Mouse (Mus musculus): ENCODE results near the gene Fkbp1a. TPM values are rescaled to one million over a fixed set of nuclear protein-coding genes. Genes with fewer than 3 reads are reported as not detected.

Gene Fkbp1a
- polyA plus RNA-seq, 1 experiment from 2014 or later, result 657 TPM

GRCm38 (mm10) chr2:151562930-151563921 is 20.9 kb downstream of the Fkbp1a start:
- Histone ChIP-seq H3K4me1 (0 out of 2 replicates have a peak, but pooled peaks cover 4% of the 10 kb centered on the region), H3K36me3 (peaks cover 69% of the 10 kb centered on the region)

GRCm38 (mm10) chr2:151564006-151564405 is 21.7 kb downstream of the Fkbp1a start:
- no peak for ATAC-seq (ENCODE audit: extremely low read depth, insufficient number of reproducible peaks, low FRiP score, low TSS enrichment)
- Histone ChIP-seq H3K4me1 (0 out of 2 replicates have a peak, but pooled peaks cover 4% of the 10 kb centered on the region), H3K27ac (replicated peaks) (no peak overlapping the region), H3K27me3 (replicated peaks) (no peaks in the 10 kb centered on the region), H3K4me2 (no peak overlapping the region), H3K4me3 (no peak overlapping the region), H3K9me3 (no peaks in the 10 kb centered on the region), H3K9ac (no peak overlapping the region), H3K36me3 (peaks cover 61% of the 10 kb centered on the region)
- WGBS, result 74% methylated on average over 1 of the region's 1 CpGs

More at GRCm38 (mm10) chr2:151562930-151563921, 20.9 kb downstream of the Fkbp1a start:
- H3K9me3 ChIP-seq, result no peaks in the 10 kb centered on the region
- 75% methylated on average over 7 of the region's 7 CpGs for WGBS
- H3K27me3 ChIP-seq (replicated peaks), result no peaks in the 10 kb centered on the region
- no peak overlapping the region for H3K4me2 ChIP-seq
- no peak overlapping the region for H3K4me3 ChIP-seq
- no peak for ATAC-seq (ENCODE audit: extremely low read depth, insufficient number of reproducible peaks, low FRiP score, low TSS enrichment)
- no peak overlapping the region for H3K9ac ChIP-seq
- H3K27ac ChIP-seq (replicated peaks), result no peak overlapping the region

- 50% methylated on average over 3 of the region's 3 CpGs for WGBS
These were observed 22.7 kb downstream of the Fkbp1a start for GRCm38 (mm10) chr2:151564986-151565385.

GRCm38 (mm10) chr2:151566856-151567255 is 24.6 kb downstream of the Fkbp1a start:
- H3K4me1 ChIP-seq, result no peaks in the 10 kb centered on the region
- H3K9me3 ChIP-seq, result no peaks in the 10 kb centered on the region
- no peaks in the 10 kb centered on the region for H3K27me3 ChIP-seq (replicated peaks)
- ATAC-seq (ENCODE audit: extremely low read depth, insufficient number of reproducible peaks, low FRiP score, low TSS enrichment), result no peak
- no peak overlapping the region for H3K9ac ChIP-seq
- H3K27ac ChIP-seq (replicated peaks), result no peak overlapping the region
- 61% methylated on average over 6 of the region's 6 CpGs for WGBS
- H3K4me2 ChIP-seq, result no peak overlapping the region
- peaks cover 33% of the 10 kb centered on the region for H3K36me3 ChIP-seq
- H3K4me3 ChIP-seq, result no peak overlapping the region

More at GRCm38 (mm10) chr2:151564986-151565385, 22.7 kb downstream of the Fkbp1a start:
- Histone ChIP-seq H3K4me1 (0 out of 2 replicates have a peak, but pooled peaks cover 1% of the 10 kb centered on the region), H3K9me3 (no peaks in the 10 kb centered on the region), H3K9ac (no peak overlapping the region), H3K36me3 (peaks cover 51% of the 10 kb centered on the region), H3K27me3 (replicated peaks) (no peaks in the 10 kb centered on the region), H3K27ac (replicated peaks) (no peak overlapping the region), H3K4me3 (no peak overlapping the region), H3K4me2 (no peak overlapping the region)
- no peak for ATAC-seq (ENCODE audit: extremely low read depth, insufficient number of reproducible peaks, low FRiP score, low TSS enrichment)

GRCm38 (mm10) chr2:151569452-151569851 is 27.2 kb downstream of the Fkbp1a start:
- H3K9me3 ChIP-seq, result no peaks in the 10 kb centered on the region
- no peak for ATAC-seq (ENCODE audit: extremely low read depth, insufficient number of reproducible peaks, low FRiP score, low TSS enrichment)
- no peak overlapping the region for H3K4me3 ChIP-seq
- peaks cover under 1% of the 10 kb centered on the region; the same call in 1 of the 2 replicates for H3K27me3 ChIP-seq (replicated peaks)
- peaks cover 7% of the 10 kb centered on the region for H3K36me3 ChIP-seq
- no peak overlapping the region for H3K9ac ChIP-seq
- no peak overlapping the region for H3K27ac ChIP-seq (replicated peaks)
- no peak overlapping the region for H3K4me2 ChIP-seq
- WGBS, result 80% methylated on average over 2 of the region's 2 CpGs
- no peaks in the 10 kb centered on the region for H3K4me1 ChIP-seq

- H3K4me1 ChIP-seq, result peaks cover 13% of the 10 kb centered on the region
- no peak within 1 kb of the TSS for H3K4me3 ChIP-seq
- no peak within 1 kb of the TSS for H3K4me2 ChIP-seq
- no peak for ATAC-seq (ENCODE audit: extremely low read depth, insufficient number of reproducible peaks, low FRiP score, low TSS enrichment)
- H3K36me3 ChIP-seq, result no peaks in the 10 kb centered on the region
- H3K9ac ChIP-seq, result no peak within 1 kb of the TSS
- no peaks in the 10 kb centered on the region for H3K9me3 ChIP-seq
- H3K27me3 ChIP-seq (replicated peaks), result peaks cover 7% of the 10 kb centered on the region; the same call in 1 of the 2 replicates
- 59% methylated on average over 17 of the region's 17 CpGs for WGBS
- no peak within 1 kb of the TSS for H3K27ac ChIP-seq (replicated peaks)
These were observed 29.8 kb downstream of the Fkbp1a start, which contains the start of gene Sdcbp2 for GRCm38 (mm10) chr2:151571873-151572700. Sdcbp2 (plus strand) TSS chr2:151572622.

GRCm38 (mm10) chr2:151573667-151574066 is 31.4 kb downstream of the Fkbp1a start:
- Histone ChIP-seq H3K4me3 (no peak overlapping the region), H3K9me3 (no peaks in the 10 kb centered on the region), H3K4me1 (peaks cover 13% of the 10 kb centered on the region), H3K27ac (replicated peaks) (no peak overlapping the region), H3K27me3 (replicated peaks) (peaks cover 16% of the 10 kb centered on the region), H3K4me2 (no peak overlapping the region), H3K9ac (no peak overlapping the region), H3K36me3 (no peaks in the 10 kb centered on the region)
- WGBS, result 59% methylated on average over 3 of the region's 3 CpGs
- no peak for ATAC-seq (ENCODE audit: extremely low read depth, insufficient number of reproducible peaks, low FRiP score, low TSS enrichment)

GRCm38 (mm10) chr2:151574607-151575006 is 32.3 kb downstream of the Fkbp1a start:
- no peaks in the 10 kb centered on the region for H3K36me3 ChIP-seq
- H3K27ac ChIP-seq (replicated peaks), result no peak overlapping the region
- no peak for ATAC-seq (ENCODE audit: extremely low read depth, insufficient number of reproducible peaks, low FRiP score, low TSS enrichment)
- WGBS, result 69% methylated on average over 5 of the region's 5 CpGs
- H3K27me3 ChIP-seq (replicated peaks), result peaks cover 16% of the 10 kb centered on the region
- no peaks in the 10 kb centered on the region for H3K9me3 ChIP-seq
- no peak overlapping the region for H3K4me3 ChIP-seq
- no peak overlapping the region for H3K4me2 ChIP-seq
- H3K9ac ChIP-seq, result no peak overlapping the region
- peaks cover 20% of the 10 kb centered on the region for H3K4me1 ChIP-seq

GRCm38 (mm10) chr2:151575119-151575698 is 32.9 kb downstream of the Fkbp1a start:
- H3K4me2 ChIP-seq, result peak overlapping the region; percentile 81
- H3K27ac ChIP-seq (replicated peaks), result peak overlapping the region; percentile 84
- peak overlapping the region; percentile 83 for H3K9ac ChIP-seq
- peaks cover 26% of the 10 kb centered on the region for H3K4me1 ChIP-seq
- peaks cover 16% of the 10 kb centered on the region for H3K27me3 ChIP-seq (replicated peaks)
- no peaks in the 10 kb centered on the region for H3K36me3 ChIP-seq
- no peak for ATAC-seq (ENCODE audit: extremely low read depth, insufficient number of reproducible peaks, low FRiP score, low TSS enrichment)
- WGBS, result 26% methylated on average over 7 of the region's 7 CpGs
- H3K9me3 ChIP-seq, result no peaks in the 10 kb centered on the region
- H3K4me3 ChIP-seq, result peak overlapping the region; percentile 52

GRCm38 (mm10) chr2:151575699-151576389 is 33.6 kb downstream of the Fkbp1a start:
- Histone ChIP-seq H3K27me3 (replicated peaks) (peaks cover 20% of the 10 kb centered on the region), H3K4me1 (peaks cover 28% of the 10 kb centered on the region), H3K9ac (peak overlapping the region; percentile 83), H3K9me3 (no peaks in the 10 kb centered on the region), H3K27ac (replicated peaks) (peak overlapping the region; percentile 84), H3K36me3 (no peaks in the 10 kb centered on the region), H3K4me2 (peak overlapping the region; percentile 81), H3K4me3 (peak overlapping the region; percentile 52)
- ATAC-seq (ENCODE audit: extremely low read depth, insufficient number of reproducible peaks, low FRiP score, low TSS enrichment), result peak; percentile 62; the same call in 1 of the 2 replicates
- 3% methylated on average over 38 of the region's 38 CpGs for WGBS
